Mouse (Mus musculus) heart, embryonic 10.5 days (tissue): ENCODE measurements around the gene Slc43a2. TPM values are rescaled to one million over a fixed set of nuclear protein-coding genes. Genes with fewer than 3 reads are reported as not detected.
A peak's percentile ranks its signal among the peaks of the same experiment; 100 is the strongest.

Experiments used
- DNase-seq: peaks from one replicate; pipeline ENCODE4 v3.0.0-alpha.2; 2017; ENCODE audit warnings: low spot score
- H3K27ac ChIP-seq: fragments of 300-500 bp; sonication (generic); 2 replicates; pipeline ENCODE4 v1.5.1; 2016; ENCODE audit warnings: mild to moderate bottlenecking
- H3K27me3 ChIP-seq: fragments of 300-500 bp; sonication (generic); 2 replicates; pipeline ENCODE4 v1.6.1; 2016; ENCODE audit warnings: mild to moderate bottlenecking; ENCODE audit not compliant: poor library complexity, insufficient read depth, severe bottlenecking
- H3K36me3 ChIP-seq: fragments of 300-500 bp; sonication (generic); 2 replicates; pipeline ENCODE4 v1.6.1; 2016; ENCODE audit warnings: mild to moderate bottlenecking, moderate library complexity
- H3K4me1 ChIP-seq: fragments of 300-500 bp; sonication (generic); 2 replicates; pipeline ENCODE4 v1.6.1; 2016; ENCODE audit warnings: mild to moderate bottlenecking
- H3K4me3 ChIP-seq: fragments of 300-500 bp; sonication (generic); 2 replicates; pipeline ENCODE4 v1.5.1; 2016; ENCODE audit warnings: mild to moderate bottlenecking, moderate library complexity
- H3K9me3 ChIP-seq: fragments of 300-500 bp; sonication (generic); 2 replicates; pipeline ENCODE4 v1.6.1; 2016; ENCODE audit warnings: mild to moderate bottlenecking, moderate library complexity
- WGBS: fragments of 180-500 bp; shearing (Covaris S2); methylation state at CpG from one replicate; pipeline ENCODE4 v1.1.7; 2016; 5-methylcytosine and 5-hydroxymethylcytosine counted together
- polyA plus RNA-seq: library from polyadenylated mRNA; unstranded; fragments of >200 nt; fragmentation: Nextera tagmentation; extraction: Ambion mirVana; gene quantifications from 2 replicates; pipeline ENCODE4 v1.2.1, GENCODE M21; 2016

Slc43a2 gene
- polyA plus RNA-seq, 1 experiment from 2014 or later: 5.5 TPM

- Histone ChIP-seq H3K36me3 (peaks cover 11% of the 10 kb centered on the region; the same call in 1 of the 2 replicates), H3K4me1 (peaks cover 48% of the 10 kb centered on the region), H3K27me3 (peaks cover 6% of the 10 kb centered on the region; the same call in 1 of the 2 replicates), H3K27ac (0 out of 2 replicates have a peak overlapping the region, but pooled peaks have one; percentile 9), H3K4me3 (no peak overlapping the region), H3K9me3 (no peaks in the 10 kb centered on the region)
- DNase-seq: no peak
- WGBS: 76% methylated on average over 14 of the region's 14 CpGs
Observed at GRCm38 (mm10) chr11:75560530-75561409, 29.3 kb downstream of the Slc43a2 start.

GRCm38 (mm10) chr11:75561410-75561791, 29.9 kb downstream of the Slc43a2 start:
- H3K4me1 ChIP-seq: peaks cover 54% of the 10 kb centered on the region
- H3K4me3 ChIP-seq: no peak overlapping the region
- WGBS: 76% methylated on average over 5 of the region's 5 CpGs
- no peaks in the 10 kb centered on the region for H3K9me3 ChIP-seq
- H3K27ac ChIP-seq: 0 out of 2 replicates have a peak overlapping the region, but pooled peaks have one; percentile 9
- DNase-seq: no peak
- H3K36me3 ChIP-seq: peaks cover 11% of the 10 kb centered on the region; the same call in 1 of the 2 replicates
- H3K27me3 ChIP-seq: peaks cover 6% of the 10 kb centered on the region; the same call in 1 of the 2 replicates

GRCm38 (mm10) chr11:75562840-75563239, 31.3 kb downstream of the Slc43a2 start:
- Histone ChIP-seq H3K9me3 (no peaks in the 10 kb centered on the region), H3K27me3 (peaks cover 6% of the 10 kb centered on the region; the same call in 1 of the 2 replicates), H3K27ac (peak overlapping the region; percentile 77; the same call in 1 of the 2 replicates), H3K4me3 (no peak overlapping the region), H3K4me1 (peaks cover 63% of the 10 kb centered on the region), H3K36me3 (0 out of 2 replicates have a peak, but pooled peaks cover 4% of the 10 kb centered on the region)
- DNase-seq: no peak
- 76% methylated on average over 8 of the region's 8 CpGs for WGBS

GRCm38 (mm10) chr11:75563851-75564548, 32.5 kb downstream of the Slc43a2 start:
- WGBS: 26% methylated on average over 18 of the region's 18 CpGs
- no peaks in the 10 kb centered on the region for H3K36me3 ChIP-seq
- H3K4me1 ChIP-seq: peaks cover 69% of the 10 kb centered on the region
- peak overlapping the region; percentile 77 for H3K27ac ChIP-seq
- no peaks in the 10 kb centered on the region for H3K9me3 ChIP-seq
- H3K4me3 ChIP-seq: peak overlapping the region; percentile 30
- no peak for DNase-seq
- peaks cover 12% of the 10 kb centered on the region; the same call in 1 of the 2 replicates for H3K27me3 ChIP-seq

GRCm38 (mm10) chr11:75565849-75566248, 34.4 kb downstream of the Slc43a2 start:
- 62% methylated on average over 2 of the region's 2 CpGs for WGBS
- peaks cover 71% of the 10 kb centered on the region for H3K4me1 ChIP-seq
- H3K9me3 ChIP-seq: no peaks in the 10 kb centered on the region
- peaks cover 14% of the 10 kb centered on the region for H3K36me3 ChIP-seq
- no peak for DNase-seq
- peak overlapping the region; percentile 48; the same call in 1 of the 2 replicates for H3K27ac ChIP-seq
- H3K27me3 ChIP-seq: peaks cover 23% of the 10 kb centered on the region; the same call in 1 of the 2 replicates
- no peak overlapping the region for H3K4me3 ChIP-seq

- no peaks in the 10 kb centered on the region for H3K9me3 ChIP-seq
- WGBS: 52% methylated on average over 13 of the region's 13 CpGs
- H3K4me3 ChIP-seq: no peak overlapping the region
- peaks cover 25% of the 10 kb centered on the region for H3K27me3 ChIP-seq
- peak overlapping the region; percentile 48; the same call in 1 of the 2 replicates for H3K27ac ChIP-seq
- peaks cover 73% of the 10 kb centered on the region for H3K4me1 ChIP-seq
- H3K36me3 ChIP-seq: peaks cover 15% of the 10 kb centered on the region
- peak; percentile 85 for DNase-seq
Observed at GRCm38 (mm10) chr11:75566276-75567196, 35.0 kb downstream of the Slc43a2 start.

- H3K4me1 ChIP-seq: peaks cover 77% of the 10 kb centered on the region
- WGBS: 33% methylated on average over 9 of the region's 9 CpGs
- no peak for DNase-seq
Observed at GRCm38 (mm10) chr11:75567346-75568114, 36.0 kb downstream of the Slc43a2 start.

GRCm38 (mm10) chr11:75568115-75568511, 36.6 kb downstream of the Slc43a2 start:
- H3K27me3 ChIP-seq: peaks cover 38% of the 10 kb centered on the region
- H3K4me3 ChIP-seq: no peak overlapping the region
- no peaks in the 10 kb centered on the region for H3K9me3 ChIP-seq
- peaks cover 15% of the 10 kb centered on the region for H3K36me3 ChIP-seq
- 75% methylated on average over 6 of the region's 6 CpGs for WGBS
- no peak for DNase-seq
- no peak overlapping the region for H3K27ac ChIP-seq
- peaks cover 77% of the 10 kb centered on the region for H3K4me1 ChIP-seq

More at GRCm38 (mm10) chr11:75567346-75568114, 36.0 kb downstream of the Slc43a2 start:
- Histone ChIP-seq H3K36me3 (peaks cover 15% of the 10 kb centered on the region), H3K9me3 (no peaks in the 10 kb centered on the region), H3K4me3 (no peak overlapping the region), H3K27me3 (peaks cover 34% of the 10 kb centered on the region), H3K27ac (0 out of 2 replicates have a peak overlapping the region, but pooled peaks have one; percentile 31)

- WGBS: 87% methylated on average over 12 of the region's 12 CpGs
- H3K4me1 ChIP-seq: peaks cover 70% of the 10 kb centered on the region
Observed at GRCm38 (mm10) chr11:75568962-75569361, 37.5 kb downstream of the Slc43a2 start.

GRCm38 (mm10) chr11:75570375-75571125, 39.1 kb downstream of the Slc43a2 start:
- H3K9me3 ChIP-seq: no peaks in the 10 kb centered on the region
- H3K4me1 ChIP-seq: peaks cover 55% of the 10 kb centered on the region
- DNase-seq: no peak
- WGBS: 87% methylated on average over 17 of the region's 17 CpGs
- peaks cover 15% of the 10 kb centered on the region for H3K36me3 ChIP-seq
- peaks cover 53% of the 10 kb centered on the region for H3K27me3 ChIP-seq
- H3K27ac ChIP-seq: no peak overlapping the region; the same call in 1 of the 2 replicates
- no peak overlapping the region for H3K4me3 ChIP-seq

More at GRCm38 (mm10) chr11:75568962-75569361, 37.5 kb downstream of the Slc43a2 start:
- DNase-seq: no peak
- no peak overlapping the region for H3K27ac ChIP-seq
- H3K27me3 ChIP-seq: peaks cover 40% of the 10 kb centered on the region
- H3K9me3 ChIP-seq: no peaks in the 10 kb centered on the region
- no peak overlapping the region for H3K4me3 ChIP-seq
- H3K36me3 ChIP-seq: peaks cover 15% of the 10 kb centered on the region
